Mouse (Mus musculus) liver, adult 2 months (tissue): Measurements from ENCODE around the gene Aff3. TPM values are rescaled to one million over a fixed set of nuclear protein-coding genes. Genes with fewer than 3 reads are reported as not detected.
A peak's percentile ranks its signal among the peaks of the same experiment; 100 is the strongest.

Experiments used
- DNase-seq: peaks from one replicate; pipeline ENCODE4 v3.0.0-alpha.2; 2011; ENCODE audit warnings: low read depth, low spot score; ENCODE audit errors: extremely low read depth
- H3K27ac ChIP-seq: fragments of 200-500 bp; replicated peaks from 2 replicates; pipeline ENCODE4 v1.5.1; 2012; ENCODE audit warnings: low read depth, mild to moderate bottlenecking, control low read depth, inconsistent platforms, low read length; ENCODE audit not compliant: insufficient read depth
- H3K27me3 ChIP-seq: fragments of 200-500 bp; 2 replicates; pipeline ENCODE4 v1.6.1; 2012; ENCODE audit warnings: mild to moderate bottlenecking, moderate library complexity, low read length, inconsistent platforms; ENCODE audit not compliant: control insufficient read depth, insufficient read depth
- H3K36me3 ChIP-seq: fragments of 200-500 bp; 2 replicates; pipeline ENCODE4 v1.6.1; 2012; ENCODE audit warnings: low read length, inconsistent platforms; ENCODE audit not compliant: control insufficient read depth, insufficient read depth
- H3K4me1 ChIP-seq: fragments of 200-500 bp; 2 replicates; pipeline ENCODE4 v1.6.1; 2011; ENCODE audit warnings: low read length; ENCODE audit not compliant: control insufficient read depth, insufficient read depth
- H3K4me3 ChIP-seq: fragments of 200-500 bp; 2 replicates; pipeline ENCODE4 v1.5.1; 2011; ENCODE audit warnings: low read depth, mild to moderate bottlenecking, control low read depth, low read length, moderate library complexity; ENCODE audit not compliant: insufficient read depth
- H3K79me2 ChIP-seq: fragments of 200-500 bp; 2 replicates; pipeline ENCODE4 v1.6.1; 2012; ENCODE audit warnings: inconsistent platforms, mild to moderate bottlenecking, low read length, moderate library complexity; ENCODE audit not compliant: control insufficient read depth, insufficient read depth
- H3K9ac ChIP-seq: fragments of 200-500 bp; 2 replicates; pipeline ENCODE4 v1.6.1; 2012; ENCODE audit warnings: low read depth, mild to moderate bottlenecking, control low read depth, inconsistent platforms, low read length
- CTCF ChIP-seq: fragments of 200-500 bp; IDR thresholded peaks from 2 replicates; pipeline ENCODE4 v1.5.1; 2011; ENCODE audit warnings: low read depth, low read length, control low read depth
- POLR2A ChIP-seq: fragments of 200-500 bp; IDR thresholded peaks from 2 replicates; pipeline ENCODE4 v1.6.1; 2011; ENCODE audit warnings: low read length, control low read depth; ENCODE audit not compliant: insufficient read depth; ENCODE audit errors: extremely low read depth
- WGBS: fragments of 180-500 bp; shearing (Covaris S2); methylation state at CpG from one replicate; pipeline ENCODE4 v1.1.7; 2018; 5-methylcytosine and 5-hydroxymethylcytosine counted together
- polyA plus RNA-seq: library from polyadenylated mRNA; depleted of rRNA; stranded (reverse); fragments of >200 nt; gene quantifications from 2 replicates; pipeline ENCODE4 v1.2.3, GENCODE M21; 2012
- total RNA-seq: library from RNA; depleted of rRNA; stranded (reverse); fragments of >200 nt; gene quantifications from 2 replicates; pipeline ENCODE4 v1.2.3, GENCODE M21; 2014

The Aff3 gene
- total and polyA plus RNA-seq, 2 experiments: 0.18 to 0.28 TPM

DNA sequence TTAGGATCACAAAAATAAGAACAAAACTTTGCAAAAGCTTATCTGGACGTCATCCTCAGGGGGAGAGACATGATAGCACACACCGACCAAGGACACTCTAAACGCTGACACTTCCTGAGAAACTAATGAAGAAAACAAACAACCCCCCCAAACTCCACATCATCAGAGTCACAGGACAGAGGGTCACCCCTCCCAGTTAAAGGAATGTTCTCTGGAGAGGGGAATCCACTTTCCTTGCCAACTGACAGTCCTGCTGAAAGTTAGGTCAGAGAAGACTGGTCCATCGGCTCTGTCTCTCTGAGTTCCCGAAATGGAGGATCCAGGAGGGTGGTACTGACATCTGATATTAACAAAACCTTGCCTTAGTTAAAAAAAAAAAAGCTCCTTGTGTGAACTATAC lies 403.7 kb downstream of the Aff3 start:
- 58% methylated on average over 5 of the region's 5 CpGs for WGBS
- TF ChIP-seq POLR2A (no peak), CTCF (no peak)
- peak; percentile 27 for DNase-seq
- Histone ChIP-seq H3K79me2 (no peaks in the 10 kb centered on the region), H3K4me3 (no peak overlapping the region), H3K36me3 (no peaks in the 10 kb centered on the region), H3K27me3 (no peaks in the 10 kb centered on the region), H3K9ac (no peak overlapping the region), H3K27ac (no peak overlapping the region), H3K4me1 (no peaks in the 10 kb centered on the region)

DNA sequence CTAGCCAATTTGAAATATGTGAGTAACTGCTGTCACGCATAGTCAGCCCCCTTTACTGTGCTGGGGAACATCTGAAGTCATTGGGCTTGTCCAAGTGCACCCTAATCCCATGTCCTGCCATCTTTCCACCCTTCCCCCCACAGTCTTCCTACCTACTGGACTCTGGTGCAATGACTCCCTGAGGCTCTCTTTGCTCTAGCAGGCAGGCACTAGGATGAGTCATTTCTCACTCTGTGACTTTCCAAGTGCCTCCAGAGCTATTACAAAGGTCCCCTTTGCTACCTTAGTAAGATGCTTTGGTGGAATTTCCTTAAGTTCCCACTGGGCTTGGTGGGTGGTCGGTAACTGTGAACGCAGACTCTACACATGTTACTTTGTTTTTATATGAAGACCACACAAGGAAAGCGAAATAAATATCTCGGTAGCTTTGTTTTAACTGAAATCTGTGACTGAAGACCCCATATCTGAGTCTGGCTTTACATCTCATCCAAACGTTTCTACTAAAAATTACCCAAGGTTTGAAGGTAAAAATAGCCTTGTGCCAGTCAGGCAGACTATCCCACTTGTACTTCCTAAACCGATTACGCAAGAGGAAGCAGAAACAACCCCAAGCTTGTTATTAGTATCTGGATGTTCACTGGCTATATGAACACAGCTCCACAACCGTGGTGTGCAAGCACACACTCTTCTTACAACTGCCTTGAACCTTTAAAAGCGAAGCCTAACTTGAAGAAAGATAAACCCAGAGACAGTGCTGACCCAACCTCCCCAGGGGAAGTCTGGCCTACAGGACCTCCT lies 405.0 kb downstream of the Aff3 start:
- Histone ChIP-seq H3K36me3 (no peaks in the 10 kb centered on the region), H3K9ac (no peak overlapping the region), H3K79me2 (no peaks in the 10 kb centered on the region), H3K4me1 (no peaks in the 10 kb centered on the region), H3K27ac (no peak overlapping the region), H3K4me3 (no peak overlapping the region), H3K27me3 (no peaks in the 10 kb centered on the region)
- no peak for TF ChIP-seq POLR2A
- TF ChIP-seq CTCF: no peak
- WGBS: 75% methylated on average over 10 of the region's 10 CpGs
- no peak for DNase-seq

DNA sequence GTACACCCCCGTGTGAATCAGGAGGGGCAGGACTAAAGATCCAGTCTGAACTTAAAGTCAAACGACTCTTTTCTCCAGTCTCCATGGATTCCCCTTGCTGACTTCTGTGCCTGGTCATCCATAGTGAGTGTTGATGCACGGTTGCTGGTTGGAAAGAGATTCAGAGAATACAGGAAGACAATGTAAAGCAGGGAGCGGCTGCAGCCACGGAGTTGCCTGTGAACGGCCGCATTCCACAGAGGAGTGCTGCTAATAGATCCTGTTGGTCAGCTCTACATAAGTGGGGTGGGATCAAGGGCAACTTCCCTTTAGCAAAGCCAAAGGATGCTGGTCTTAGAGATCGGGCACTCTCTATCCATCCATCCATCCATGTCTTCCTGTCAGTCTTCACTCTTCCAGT lies 410.3 kb downstream of the Aff3 start:
- WGBS: 78% methylated on average over 8 of the region's 8 CpGs
- Histone ChIP-seq H3K79me2 (no peaks in the 10 kb centered on the region), H3K4me1 (no peaks in the 10 kb centered on the region), H3K36me3 (no peaks in the 10 kb centered on the region), H3K4me3 (no peak overlapping the region), H3K27me3 (no peaks in the 10 kb centered on the region), H3K9ac (no peak overlapping the region), H3K27ac (no peak overlapping the region)
- TF ChIP-seq POLR2A: no peak
- TF ChIP-seq CTCF: no peak
- DNase-seq: no peak

DNA sequence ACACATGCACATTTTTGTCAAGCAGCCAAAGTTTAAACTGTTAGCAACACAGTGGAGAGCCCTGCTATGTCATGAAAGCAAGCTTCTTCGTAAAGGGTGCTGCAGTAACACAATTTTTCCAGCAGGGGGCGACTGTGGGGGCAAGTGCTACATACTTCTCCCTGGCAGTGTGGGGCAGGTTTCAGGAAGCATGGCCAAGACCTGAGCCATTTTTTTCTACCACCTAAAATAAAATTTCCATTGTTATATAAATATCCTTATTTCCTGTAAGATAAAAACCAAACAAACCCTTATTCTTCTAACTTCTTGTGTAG lies 412.0 kb downstream of the Aff3 start:
- Histone ChIP-seq H3K9ac (no peak overlapping the region), H3K4me1 (no peaks in the 10 kb centered on the region), H3K4me3 (no peak overlapping the region), H3K79me2 (no peaks in the 10 kb centered on the region), H3K27me3 (no peaks in the 10 kb centered on the region), H3K36me3 (no peaks in the 10 kb centered on the region), H3K27ac (no peak overlapping the region)
- DNase-seq: peak; percentile 16
- TF ChIP-seq CTCF (peak; percentile 75), POLR2A (no peak)
- 41% methylated on average over 2 of the region's 2 CpGs for WGBS

DNA sequence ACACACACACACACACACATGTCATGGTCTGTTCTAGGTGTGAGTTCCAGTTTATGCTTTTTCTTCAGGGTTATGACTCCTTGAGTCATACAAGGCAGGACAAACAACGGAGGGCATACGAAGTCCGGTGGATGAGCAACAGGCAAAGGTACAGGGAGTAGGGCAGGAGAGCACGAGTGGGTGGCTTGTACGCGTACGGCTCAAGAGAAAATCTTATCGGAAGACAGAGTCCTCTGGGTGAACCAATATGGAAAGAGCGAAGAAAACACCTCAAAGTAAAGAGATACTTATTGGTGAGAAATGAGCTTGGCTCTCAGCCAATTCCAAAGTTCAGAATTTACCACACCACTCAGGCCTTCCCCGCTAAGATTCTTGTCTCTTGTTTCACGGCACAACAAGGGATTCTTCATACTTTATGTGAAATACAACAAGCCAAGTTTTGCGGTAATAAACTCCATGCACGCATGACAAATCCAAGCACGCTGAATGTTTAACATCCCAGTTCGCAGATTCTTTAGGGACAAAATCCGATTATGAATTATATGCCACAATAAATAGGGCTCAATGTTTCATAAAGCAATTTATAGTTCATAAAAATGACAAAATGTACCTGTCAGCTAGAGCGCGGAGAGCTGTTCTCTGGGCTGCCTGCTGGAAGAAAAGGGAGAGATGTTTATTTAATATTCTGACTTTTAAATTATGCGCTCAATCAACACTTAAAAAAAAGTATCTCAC lies 412.6 kb downstream of the Aff3 start:
- H3K36me3 ChIP-seq: no peaks in the 10 kb centered on the region
- H3K9ac ChIP-seq: no peak overlapping the region
- no peaks in the 10 kb centered on the region for H3K79me2 ChIP-seq
- TF ChIP-seq POLR2A (no peak), CTCF (no peak)
- DNase-seq: peak; percentile 46
- H3K4me3 ChIP-seq: no peak overlapping the region
- WGBS: 66% methylated on average over 19 of the region's 19 CpGs
- H3K4me1 ChIP-seq: no peaks in the 10 kb centered on the region
- H3K27me3 ChIP-seq: no peaks in the 10 kb centered on the region
- no peak overlapping the region for H3K27ac ChIP-seq

GRCm38 (mm10) chr1:38251448-38251847 lies 413.3 kb downstream of the Aff3 start:
- TF ChIP-seq POLR2A: no peak
- no peak for TF ChIP-seq CTCF
- H3K27ac ChIP-seq: no peak overlapping the region
- no peaks in the 10 kb centered on the region for H3K27me3 ChIP-seq
- H3K36me3 ChIP-seq: no peaks in the 10 kb centered on the region
- H3K4me1 ChIP-seq: no peaks in the 10 kb centered on the region
- H3K79me2 ChIP-seq: no peaks in the 10 kb centered on the region
- H3K9ac ChIP-seq: no peak overlapping the region
- H3K4me3 ChIP-seq: no peak overlapping the region
- 94% methylated on average over 11 of the region's 11 CpGs for WGBS
- DNase-seq: no peak
